Mouse (Mus musculus) cerebral cortex, adult 2 months (tissue): ENCODE measurements around the gene Cars2.

Experiments
- WGBS: fragments of 180-500 bp; shearing (Covaris S2); methylation state at CpG from one replicate; pipeline ENCODE4 v1.1.7; 2018; 5-methylcytosine and 5-hydroxymethylcytosine counted together

Cars2 gene

GRCm38 (mm10) chr8:11475876-11476275 is 74.7 kb downstream of the Cars2 start:
- WGBS = 58% methylated on average over 2 of the region's 2 CpGs

GRCm38 (mm10) chr8:11475397-11475796 is 75.2 kb downstream of the Cars2 start:
- WGBS = 39% methylated on average over 10 of the region's 10 CpGs

DNA sequence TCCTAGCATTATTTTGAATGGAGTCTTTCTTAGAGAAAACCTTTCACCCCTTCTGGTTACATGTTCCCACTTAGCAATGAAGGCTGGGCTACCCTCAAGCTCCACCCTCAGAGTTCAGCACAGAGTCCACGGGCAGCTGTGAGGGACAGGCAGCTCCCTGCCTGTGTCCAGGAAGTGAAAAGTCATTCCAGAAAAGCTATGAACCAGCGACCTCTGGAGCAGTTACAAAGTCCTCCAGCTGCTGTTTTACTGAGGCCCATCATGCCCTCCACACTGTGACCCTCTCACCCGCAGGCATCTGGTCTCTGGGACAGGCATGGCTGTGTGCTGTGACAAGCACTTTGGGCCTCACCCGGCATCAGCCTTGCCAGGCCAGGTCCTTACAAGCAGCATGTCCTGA is 77.5 kb downstream of the Cars2 start:
- 73% methylated on average over 4 of the region's 4 CpGs for WGBS

GRCm38 (mm10) chr8:11471309-11471708 is 79.3 kb downstream of the Cars2 start:
- WGBS = 61% methylated on average over 8 of the region's 8 CpGs

- WGBS = 89% methylated on average over 7 of the region's 7 CpGs
These were observed 79.9 kb downstream of the Cars2 start for GRCm38 (mm10) chr8:11470694-11471093.

- WGBS = 25% methylated on average over 3 of the region's 3 CpGs
These were observed 81.5 kb downstream of the Cars2 start for GRCm38 (mm10) chr8:11469095-11469494.

DNA sequence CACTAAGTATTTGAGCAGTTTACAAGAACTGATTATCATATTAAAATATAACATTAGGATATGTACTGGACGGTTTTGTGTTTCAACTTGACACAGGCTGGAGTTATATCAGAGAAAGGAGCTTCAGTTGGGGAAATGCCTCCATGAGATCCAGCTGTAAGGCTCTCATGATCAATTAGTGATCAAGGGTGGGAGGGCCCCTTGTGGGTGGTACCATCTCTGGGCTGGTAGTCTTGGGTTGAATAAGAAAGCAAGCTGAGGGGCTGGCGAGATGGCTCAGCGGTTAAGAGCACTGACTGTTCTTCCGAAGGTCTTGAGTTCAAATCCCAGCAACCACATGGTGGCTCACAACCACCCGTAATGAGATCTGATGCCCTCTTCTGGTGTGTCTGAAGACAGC is 84.1 kb downstream of the Cars2 start:
- WGBS = 81% methylated on average over 5 of the region's 5 CpGs

- 98% methylated on average over 4 of the region's 4 CpGs for WGBS
These were observed 85.0 kb downstream of the Cars2 start for GRCm38 (mm10) chr8:11465619-11466018.

DNA sequence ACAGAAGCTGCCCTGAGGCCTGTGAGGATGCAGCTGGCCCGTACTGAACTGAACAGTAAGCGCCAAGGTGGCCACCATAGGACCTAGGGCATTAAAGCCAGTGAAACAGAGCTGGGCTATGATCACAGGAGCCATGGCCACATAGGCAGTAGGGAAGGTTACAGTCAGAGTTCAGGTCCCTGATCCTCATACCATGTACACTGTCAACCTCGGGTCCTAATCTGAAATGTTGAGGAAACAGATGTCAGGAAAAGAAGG is 85.9 kb downstream of the Cars2 start:
- WGBS = 88% methylated on average over 3 of the region's 3 CpGs
